Mouse (Mus musculus) ES-Bruce4 (cell line): ENCODE measurements around the gene Ints1. TPM values are rescaled to one million over a fixed set of nuclear protein-coding genes. Genes with fewer than 3 reads are reported as not detected.

Experiments
- H3K27ac ChIP-seq: 2 replicates; pipeline ENCODE4 v1.5.1; 2012; ENCODE audit warnings: low read length, inconsistent platforms; ENCODE audit not compliant: insufficient read depth
- H3K27me3 ChIP-seq: 2 replicates; pipeline ENCODE4 v1.6.1; 2012; ENCODE audit warnings: mild to moderate bottlenecking, low read length, inconsistent platforms; ENCODE audit not compliant: control insufficient read depth, poor library complexity, insufficient read depth, severe bottlenecking
- H3K36me3 ChIP-seq: 2 replicates; pipeline ENCODE4 v1.6.1; 2012; ENCODE audit warnings: inconsistent platforms, mild to moderate bottlenecking, low read length, moderate library complexity; ENCODE audit not compliant: control insufficient read depth, poor library complexity, insufficient read depth, severe bottlenecking
- H3K4me1 ChIP-seq: one replicate; pipeline ENCODE4 v1.8.1; 2011; ENCODE audit warnings: low read length; ENCODE audit not compliant: control insufficient read depth, insufficient read depth
- H3K4me3 ChIP-seq: 2 replicates; pipeline ENCODE4 v1.5.1; 2011; ENCODE audit warnings: low read depth, mild to moderate bottlenecking, low read length
- H3K9ac ChIP-seq: 2 replicates; pipeline ENCODE4 v1.6.1; 2012; ENCODE audit warnings: low read depth, mild to moderate bottlenecking, inconsistent platforms; ENCODE audit not compliant: poor library complexity, severe bottlenecking
- H3K9me3 ChIP-seq: replicated peaks from 2 replicates; pipeline ENCODE4 v1.6.1; 2012; ENCODE audit warnings: mild to moderate bottlenecking, low read length, inconsistent platforms; ENCODE audit not compliant: control insufficient read depth, poor library complexity, insufficient read depth, severe bottlenecking
- CTCF ChIP-seq: IDR thresholded peaks from one replicate; pipeline ENCODE4 v1.8.1; 2011; ENCODE audit warnings: low read depth, low read length
- EP300 ChIP-seq: IDR thresholded peaks from 2 replicates; pipeline ENCODE4 v1.6.1; 2011; ENCODE audit warnings: low read depth, low read length; ENCODE audit not compliant: insufficient read depth
- POLR2A ChIP-seq: IDR thresholded peaks from one replicate; pipeline ENCODE4 v1.8.1; 2011; ENCODE audit warnings: low read length; ENCODE audit not compliant: insufficient read depth
- polyA plus RNA-seq: library from polyadenylated mRNA; stranded (reverse); fragments of >200 nt; gene quantifications from 2 replicates; pipeline ENCODE4 v1.2.4, GENCODE M21; 2011; ENCODE audit warnings: low read depth; ENCODE audit not compliant: missing spikeins, insufficient read depth, insufficient read length

Gene Ints1
- polyA plus RNA-seq, 1 experiment = 54.6 TPM

DNA sequence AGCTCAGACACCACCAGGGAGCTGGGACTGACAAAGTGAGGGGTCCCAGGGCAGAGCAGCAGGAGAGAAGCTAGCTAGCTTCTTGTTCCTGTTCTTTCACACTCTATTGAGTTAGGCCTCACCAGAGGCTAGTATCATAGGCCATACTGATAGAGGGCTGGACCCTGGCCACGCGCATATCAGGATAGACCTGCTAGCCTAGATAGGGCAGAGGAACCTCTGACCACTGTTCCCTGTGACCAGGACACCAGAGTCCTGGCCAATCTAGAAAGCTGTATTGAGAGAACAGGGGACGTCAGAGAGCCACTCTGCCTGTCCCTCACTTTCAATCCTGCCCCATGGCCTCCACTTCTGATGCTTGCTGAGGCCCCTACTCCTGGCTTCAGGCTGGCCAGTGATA lies 42.6 kb upstream of the Ints1 start:
- TF ChIP-seq POLR2A (no peak), EP300 (no peak), CTCF (no peak)
- H3K4me3 ChIP-seq = no peak overlapping the region
- H3K4me1 ChIP-seq = no peaks in the 10 kb centered on the region
- no peak overlapping the region for H3K9ac ChIP-seq
- no peaks in the 10 kb centered on the region for H3K9me3 ChIP-seq
- no peak overlapping the region for H3K27ac ChIP-seq
- no peaks in the 10 kb centered on the region; the same call in 1 of the 2 replicates for H3K36me3 ChIP-seq
- H3K27me3 ChIP-seq = no peaks in the 10 kb centered on the region

DNA sequence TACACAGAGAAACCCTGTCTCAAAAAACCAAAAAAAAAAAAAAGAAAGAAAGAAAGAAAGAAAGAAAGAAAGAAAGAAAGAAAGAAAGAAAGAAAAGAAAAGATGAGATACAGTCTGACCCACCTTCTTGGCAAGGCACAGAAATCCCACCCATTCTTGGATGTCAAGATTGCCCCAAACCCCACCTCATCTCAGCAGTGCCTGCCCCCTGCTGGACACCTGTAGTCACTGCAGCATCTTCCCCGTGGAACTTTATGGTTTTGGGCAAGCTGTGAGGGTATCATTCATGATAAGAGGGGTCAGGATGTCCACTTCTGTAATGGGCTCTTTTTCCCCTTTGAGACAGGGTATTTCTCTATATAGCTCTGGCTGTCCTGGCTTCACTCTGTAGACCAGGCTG lies 41.8 kb upstream of the Ints1 start:
- Histone ChIP-seq H3K27me3 (no peaks in the 10 kb centered on the region), H3K27ac (no peak overlapping the region), H3K4me3 (no peak overlapping the region), H3K9ac (no peak overlapping the region), H3K36me3 (no peaks in the 10 kb centered on the region; the same call in 1 of the 2 replicates), H3K4me1 (no peaks in the 10 kb centered on the region), H3K9me3 (no peaks in the 10 kb centered on the region)
- TF ChIP-seq POLR2A (no peak), CTCF (peak; percentile 93)

DNA sequence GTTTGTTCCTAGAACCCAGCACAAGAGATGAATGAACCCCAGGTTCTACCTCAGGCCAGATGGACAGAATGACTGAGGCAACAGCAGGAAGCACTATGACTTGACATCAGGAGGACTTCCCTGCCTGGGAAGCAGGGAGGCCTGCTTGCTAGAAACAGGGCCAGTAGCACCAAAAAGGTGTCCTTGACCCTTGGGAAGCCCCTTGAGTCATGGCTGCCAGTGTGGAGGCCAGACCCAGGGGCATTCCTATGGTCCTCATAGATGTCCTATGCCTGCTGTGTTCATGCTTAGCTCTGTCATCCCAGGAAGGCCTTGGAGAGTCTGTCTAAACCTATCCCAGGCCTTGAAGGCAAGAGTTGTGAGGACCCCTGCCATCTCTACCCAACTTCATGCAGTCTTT lies 41.0 kb upstream of the Ints1 start:
- Histone ChIP-seq H3K9ac (no peak overlapping the region), H3K4me1 (no peaks in the 10 kb centered on the region), H3K9me3 (no peaks in the 10 kb centered on the region), H3K27ac (no peak overlapping the region), H3K36me3 (no peaks in the 10 kb centered on the region), H3K27me3 (no peaks in the 10 kb centered on the region), H3K4me3 (no peak overlapping the region)
- TF ChIP-seq CTCF (no peak), POLR2A (no peak), EP300 (no peak)

DNA sequence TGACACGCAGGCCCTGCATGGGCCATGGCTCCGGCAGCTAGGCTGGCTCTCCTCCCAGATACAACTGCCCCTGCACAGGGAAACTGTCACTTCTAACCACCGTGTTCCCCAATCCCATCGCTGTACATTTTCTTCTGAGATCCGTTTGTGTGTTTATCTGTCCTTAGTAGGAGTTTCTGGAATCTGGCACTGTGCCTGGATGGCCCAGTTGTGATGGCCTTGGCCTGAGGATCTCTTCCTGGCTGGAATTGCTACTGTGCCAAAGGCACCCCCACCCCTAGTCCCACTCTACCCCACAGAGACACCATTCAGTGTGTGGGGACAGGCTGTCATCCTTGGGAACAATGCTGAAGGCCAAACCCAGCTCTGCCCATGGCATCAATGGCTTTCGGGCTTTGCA lies 40.5 kb upstream of the Ints1 start:
- no peak overlapping the region for H3K27ac ChIP-seq
- TF ChIP-seq POLR2A = no peak
- TF ChIP-seq EP300 = no peak
- no peak for TF ChIP-seq CTCF
- no peaks in the 10 kb centered on the region for H3K36me3 ChIP-seq
- no peak overlapping the region for H3K4me3 ChIP-seq
- H3K4me1 ChIP-seq = no peaks in the 10 kb centered on the region
- no peaks in the 10 kb centered on the region for H3K27me3 ChIP-seq
- H3K9ac ChIP-seq = no peak overlapping the region
- no peaks in the 10 kb centered on the region for H3K9me3 ChIP-seq

DNA sequence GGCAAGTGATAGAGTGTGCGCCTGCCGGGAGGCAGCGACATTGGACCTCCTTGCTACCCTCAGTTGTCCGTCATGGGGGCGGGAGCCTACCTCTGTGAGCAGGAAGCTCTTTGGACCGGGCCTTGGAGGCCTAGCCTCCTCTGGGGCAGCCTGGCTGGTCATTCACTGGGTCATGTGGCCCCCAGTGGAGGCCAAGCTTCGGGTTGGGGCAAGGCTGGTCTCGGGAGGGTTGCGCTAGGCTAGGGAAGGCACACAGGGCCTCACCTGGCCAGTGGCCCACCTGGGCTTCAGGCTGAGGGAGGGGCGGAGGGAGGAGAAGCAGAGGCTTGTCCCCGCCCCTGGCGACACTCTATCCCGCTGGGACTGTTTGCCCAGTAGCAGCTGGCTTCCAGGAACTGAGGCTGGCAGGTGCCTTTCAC lies 38.5 kb upstream of the Ints1 start:
- no peaks in the 10 kb centered on the region for H3K27me3 ChIP-seq
- H3K27ac ChIP-seq = no peak overlapping the region
- peak overlapping the region; percentile 34 for H3K4me3 ChIP-seq
- TF ChIP-seq CTCF (no peak), EP300 (peak; percentile 55; the same call in 1 of the 2 replicates), POLR2A (peak; percentile 79)
- no peaks in the 10 kb centered on the region for H3K36me3 ChIP-seq
- 0 out of 2 replicates have a peak overlapping the region, but pooled peaks have one; percentile 1 for H3K9ac ChIP-seq
- H3K4me1 ChIP-seq = no peaks in the 10 kb centered on the region
- no peaks in the 10 kb centered on the region for H3K9me3 ChIP-seq

DNA sequence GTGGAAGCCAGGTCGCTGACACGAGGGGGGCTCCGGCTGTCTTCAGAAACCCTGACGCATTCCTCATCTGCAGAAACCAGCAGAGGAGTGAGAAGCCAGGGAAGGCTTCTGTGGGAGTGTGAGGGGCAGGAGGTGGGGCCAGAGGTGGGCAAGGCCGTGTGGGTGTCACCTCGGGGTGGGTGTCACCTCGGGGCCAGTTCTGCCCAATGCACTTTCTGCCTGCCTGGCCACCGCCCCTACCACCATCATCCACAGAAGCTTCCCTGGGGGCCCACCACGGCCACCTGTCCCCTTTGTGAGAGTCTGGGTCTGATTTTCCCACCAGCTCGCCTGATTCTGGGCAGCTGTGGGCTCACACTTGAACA lies 37.6 kb upstream of the Ints1 start:
- Histone ChIP-seq H3K27ac (no peak overlapping the region), H3K9ac (no peak overlapping the region), H3K4me1 (no peaks in the 10 kb centered on the region), H3K4me3 (no peak overlapping the region), H3K36me3 (no peaks in the 10 kb centered on the region), H3K27me3 (no peaks in the 10 kb centered on the region), H3K9me3 (no peaks in the 10 kb centered on the region)
- TF ChIP-seq POLR2A (no peak), EP300 (no peak), CTCF (no peak)
